Mouse (Mus musculus) intestine, postnatal 0 days (tissue): Measurements from ENCODE around the gene Gadd45b. TPM values are rescaled to one million over a fixed set of nuclear protein-coding genes. Genes with fewer than 3 reads are reported as not detected.

ENCODE experiments used
- ATAC-seq: fragments of 200-750 bp; cut with Nextera tagmentation; 2 replicates; pipeline ENCODE4 v1.8.0; 2017; ENCODE audit warnings: mild to moderate bottlenecking, moderate TSS enrichment, moderate library complexity
- H3K27ac ChIP-seq: fragments of 300-500 bp; sonication (generic); 2 replicates; pipeline ENCODE4 v1.5.1; 2014; ENCODE audit warnings: mild to moderate bottlenecking, low read depth, low read length, moderate library complexity
- H3K27me3 ChIP-seq: fragments of 300-500 bp; sonication (generic); replicated peaks from 2 replicates; pipeline ENCODE4 v1.6.1; 2014; ENCODE audit warnings: low read length, mixed read lengths; ENCODE audit not compliant: control insufficient read depth, insufficient read depth
- H3K36me3 ChIP-seq: fragments of 300-500 bp; sonication (generic); 2 replicates; pipeline ENCODE4 v1.6.1; 2014; ENCODE audit warnings: mild to moderate bottlenecking, moderate library complexity; ENCODE audit not compliant: control insufficient read depth, insufficient read depth
- H3K4me1 ChIP-seq: fragments of 300-500 bp; sonication (generic); replicated peaks from 2 replicates; pipeline ENCODE4 v1.6.1; 2014; ENCODE audit warnings: antibody characterized with exemption, low read length, mixed read lengths; ENCODE audit not compliant: control insufficient read depth, insufficient read depth
- H3K4me2 ChIP-seq: fragments of 300-500 bp; sonication (generic); replicated peaks from 2 replicates; pipeline ENCODE4 v1.6.1; 2014; ENCODE audit warnings: low read depth, mild to moderate bottlenecking, moderate library complexity
- H3K4me3 ChIP-seq: fragments of 300-500 bp; sonication (generic); 2 replicates; pipeline ENCODE4 v1.5.1; 2014; ENCODE audit warnings: low read depth, low read length
- H3K9ac ChIP-seq: fragments of 300-500 bp; sonication (generic); 2 replicates; pipeline ENCODE4 v1.6.1; 2014; ENCODE audit warnings: mild to moderate bottlenecking, low read depth, low read length
- H3K9me3 ChIP-seq: fragments of 300-500 bp; sonication (generic); 2 replicates; pipeline ENCODE4 v1.6.1; 2016; ENCODE audit warnings: mixed run types; ENCODE audit not compliant: control insufficient read depth
- CTCF ChIP-seq: sonication (generic); IDR thresholded peaks from 2 replicates; pipeline ENCODE4 v1.5.1; 2016; ENCODE audit warnings: low read depth, mild to moderate bottlenecking, control low read depth, antibody characterized with exemption, moderate library complexity
- WGBS: fragments of 180-500 bp; shearing (Covaris S2); extraction: QIAGEN DNeasy Blood & Tissue Kit; methylation state at CpG from one replicate; pipeline ENCODE4 v1.1.7; 2014; 5-methylcytosine and 5-hydroxymethylcytosine counted together
- polyA plus RNA-seq: library from polyadenylated mRNA; unstranded; fragments of >200 nt; fragmentation: Nextera tagmentation; extraction: Ambion mirVana; gene quantifications from 2 replicates; pipeline ENCODE4 v1.2.1, GENCODE M21; 2015

The Gadd45b gene
- polyA plus RNA-seq, 1 experiment from 2014 or later: 19.9 TPM

- peak overlapping the region; percentile 37; the same call in 1 of the 2 replicates for H3K27ac ChIP-seq
- no peak for TF ChIP-seq CTCF
- no peaks in the 10 kb centered on the region for H3K27me3 ChIP-seq
- no peaks in the 10 kb centered on the region for H3K36me3 ChIP-seq
- WGBS: 46% methylated on average over 2 of the region's 2 CpGs
- no peak overlapping the region for H3K4me3 ChIP-seq
- H3K9me3 ChIP-seq: no peaks in the 10 kb centered on the region
- peaks cover 30% of the 10 kb centered on the region for H3K4me1 ChIP-seq
- ATAC-seq: no peak
- H3K4me2 ChIP-seq: peak overlapping the region; percentile 71
- no peak overlapping the region for H3K9ac ChIP-seq
These were observed 11.1 kb downstream of the Gadd45b start for GRCm38 (mm10) chr10:80940988-80941347.

DNA sequence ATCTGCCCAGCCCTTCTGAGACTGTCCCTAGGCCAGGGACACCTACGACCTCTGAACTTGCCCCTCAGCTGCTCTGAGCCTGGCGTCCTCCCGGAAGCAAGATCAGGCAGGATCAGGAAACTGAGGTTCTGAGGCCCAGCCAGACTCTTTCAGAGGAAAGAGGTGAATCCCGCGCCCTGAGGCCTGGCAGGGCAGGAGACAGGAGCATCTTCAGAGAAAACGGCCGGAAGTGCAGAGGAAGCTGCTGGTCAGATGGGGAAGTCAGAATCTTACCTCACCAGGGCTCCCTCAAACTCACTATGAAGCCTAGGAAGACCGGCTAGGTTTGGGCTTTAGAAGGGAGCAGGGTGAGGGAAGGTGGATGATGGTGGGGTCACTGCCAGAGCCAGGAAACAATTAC, 13.0 kb downstream of the Gadd45b start:
- WGBS: 71% methylated on average over 8 of the region's 8 CpGs
- Histone ChIP-seq H3K4me1 (peaks cover 25% of the 10 kb centered on the region; the same call in 1 of the 2 replicates), H3K36me3 (no peaks in the 10 kb centered on the region), H3K27me3 (no peaks in the 10 kb centered on the region), H3K9ac (no peak overlapping the region), H3K9me3 (no peaks in the 10 kb centered on the region), H3K4me3 (no peak overlapping the region), H3K27ac (no peak overlapping the region), H3K4me2 (no peak overlapping the region)
- no peak for ATAC-seq
- no peak for TF ChIP-seq CTCF

- Histone ChIP-seq H3K9me3 (no peaks in the 10 kb centered on the region), H3K27ac (no peak overlapping the region), H3K9ac (no peak overlapping the region), H3K4me3 (no peak overlapping the region), H3K36me3 (no peaks in the 10 kb centered on the region), H3K4me2 (no peak overlapping the region), H3K27me3 (no peaks in the 10 kb centered on the region), H3K4me1 (peaks cover 25% of the 10 kb centered on the region; the same call in 1 of the 2 replicates)
- ATAC-seq: no peak
- WGBS: 55% methylated on average over 9 of the region's 9 CpGs
- TF ChIP-seq CTCF: no peak
These were observed 13.8 kb downstream of the Gadd45b start for GRCm38 (mm10) chr10:80943701-80944100.

- peaks cover 21% of the 10 kb centered on the region; the same call in 1 of the 2 replicates for H3K4me1 ChIP-seq
These were observed 14.4 kb downstream of the Gadd45b start for GRCm38 (mm10) chr10:80944231-80944630.

GRCm38 (mm10) chr10:80946684-80947437, 17.0 kb downstream of the Gadd45b start:
- Histone ChIP-seq H3K4me2 (no peak overlapping the region), H3K9me3 (no peaks in the 10 kb centered on the region), H3K4me1 (peaks cover 10% of the 10 kb centered on the region; the same call in 1 of the 2 replicates), H3K9ac (no peak overlapping the region), H3K36me3 (no peaks in the 10 kb centered on the region), H3K27me3 (no peaks in the 10 kb centered on the region), H3K4me3 (no peak overlapping the region), H3K27ac (no peak overlapping the region)
- 65% methylated on average over 14 of the region's 14 CpGs for WGBS
- ATAC-seq: no peak
- peak; percentile 64 for TF ChIP-seq CTCF

More at GRCm38 (mm10) chr10:80944231-80944630, 14.4 kb downstream of the Gadd45b start:
- H3K27me3 ChIP-seq: no peaks in the 10 kb centered on the region
- ATAC-seq: no peak
- no peak overlapping the region for H3K27ac ChIP-seq
- 85% methylated on average over 5 of the region's 5 CpGs for WGBS
- H3K4me2 ChIP-seq: no peak overlapping the region
- H3K4me3 ChIP-seq: no peak overlapping the region
- no peaks in the 10 kb centered on the region for H3K9me3 ChIP-seq
- H3K9ac ChIP-seq: no peak overlapping the region
- TF ChIP-seq CTCF: no peak
- H3K36me3 ChIP-seq: no peaks in the 10 kb centered on the region

GRCm38 (mm10) chr10:80947802-80948201, 17.9 kb downstream of the Gadd45b start:
- TF ChIP-seq CTCF: no peak
- H3K4me3 ChIP-seq: no peak overlapping the region
- H3K4me2 ChIP-seq: no peak overlapping the region
- H3K9me3 ChIP-seq: no peaks in the 10 kb centered on the region
- H3K27me3 ChIP-seq: no peaks in the 10 kb centered on the region
- no peak overlapping the region for H3K9ac ChIP-seq
- no peak for ATAC-seq
- H3K36me3 ChIP-seq: no peaks in the 10 kb centered on the region
- peaks cover 10% of the 10 kb centered on the region; the same call in 1 of the 2 replicates for H3K4me1 ChIP-seq
- WGBS: 30% methylated on average over 2 of the region's 2 CpGs
- no peak overlapping the region for H3K27ac ChIP-seq
